Mouse (Mus musculus) bone marrow, adult 2 months (tissue): ENCODE measurements around the gene Gm20716.

ENCODE experiments used
- CTCF ChIP-seq: fragments of 200-500 bp; IDR thresholded peaks from 2 replicates; pipeline ENCODE4 v1.5.1; 2011; ENCODE audit warnings: low read length, control low read depth; ENCODE audit not compliant: control insufficient read depth, insufficient read depth
- POLR2A ChIP-seq: fragments of 200-500 bp; IDR thresholded peaks from 2 replicates; pipeline ENCODE4 v1.6.1; 2011; ENCODE audit warnings: low read depth, mild to moderate bottlenecking, control low read depth, low read length, borderline replicate concordance; ENCODE audit not compliant: control insufficient read depth

- no peak for TF ChIP-seq CTCF
- TF ChIP-seq POLR2A = no peak
Observed at GRCm38 (mm10) chr2:168161514-168161971, 68.6 kb downstream of the Gm20716 start.
